Mouse (Mus musculus): ENCODE data around the gene Rab44. TPM values are rescaled to one million over a fixed set of nuclear protein-coding genes. Genes with fewer than 3 reads are reported as not detected.
A peak's percentile ranks its signal among the peaks of the same experiment; 100 is the strongest.

Rab44 gene
- total and polyA plus RNA-seq, 2 experiments from 2014 or later = 0.20 to 1.2 TPM

GRCm38 (mm10) chr17:29080758-29081617 is 33.0 kb upstream of the Rab44 start:
- no peak overlapping the region for H3K9ac ChIP-seq (replicated peaks; ENCODE audit: low read length)
- H3K36me3 ChIP-seq (ENCODE audit: insufficient read depth, low read length) = no peaks in the 10 kb centered on the region
- no peak overlapping the region; the same call in 1 of the 2 replicates for H3K4me2 ChIP-seq (ENCODE audit: low read depth, low read length)
- no peak for TF ChIP-seq CTCF (IDR thresholded peaks at IDR 0.05; ENCODE audit: low read depth)
- WGBS = 14% methylated on average over 23 of the region's 23 CpGs
- no peak for DNase-seq (ENCODE audit: low spot score)
- H3K27ac ChIP-seq = 0 out of 2 replicates have a peak overlapping the region, but pooled peaks have one; percentile 20
- H3K4me1 ChIP-seq (ENCODE audit: insufficient read depth, low read length) = peaks cover 4% of the 10 kb centered on the region; the same call in 1 of the 2 replicates
- no peak overlapping the region for H3K4me3 ChIP-seq (ENCODE audit: low read length)
- no peaks in the 10 kb centered on the region; the same call in 1 of the 2 replicates for H3K9me3 ChIP-seq (ENCODE audit: low read length)
- no peaks in the 10 kb centered on the region for H3K27me3 ChIP-seq (ENCODE audit: insufficient read depth, low read length)
- no peak for ATAC-seq

GRCm38 (mm10) chr17:29081618-29082381 is 32.1 kb upstream of the Rab44 start:
- TF ChIP-seq CTCF (IDR thresholded peaks at IDR 0.05; ENCODE audit: low read depth) = no peak
- DNase-seq (ENCODE audit: low spot score) (peak; percentile 33), ATAC-seq (no peak)
- no peaks in the 10 kb centered on the region; the same call in 1 of the 2 replicates for H3K9me3 ChIP-seq (ENCODE audit: low read length)
- WGBS = 9% methylated on average over 21 of the region's 21 CpGs
- no peak overlapping the region for H3K4me3 ChIP-seq (ENCODE audit: low read length)
- no peak overlapping the region for H3K9ac ChIP-seq (replicated peaks; ENCODE audit: low read length)
- H3K4me2 ChIP-seq (ENCODE audit: low read depth, low read length) = peak overlapping the region; percentile 43
- 0 out of 2 replicates have a peak overlapping the region, but pooled peaks have one; percentile 20 for H3K27ac ChIP-seq
- no peaks in the 10 kb centered on the region for H3K36me3 ChIP-seq (ENCODE audit: insufficient read depth, low read length)
- peaks cover 4% of the 10 kb centered on the region; the same call in 1 of the 2 replicates for H3K4me1 ChIP-seq (ENCODE audit: insufficient read depth, low read length)
- H3K27me3 ChIP-seq (ENCODE audit: insufficient read depth, low read length) = no peaks in the 10 kb centered on the region

DNA sequence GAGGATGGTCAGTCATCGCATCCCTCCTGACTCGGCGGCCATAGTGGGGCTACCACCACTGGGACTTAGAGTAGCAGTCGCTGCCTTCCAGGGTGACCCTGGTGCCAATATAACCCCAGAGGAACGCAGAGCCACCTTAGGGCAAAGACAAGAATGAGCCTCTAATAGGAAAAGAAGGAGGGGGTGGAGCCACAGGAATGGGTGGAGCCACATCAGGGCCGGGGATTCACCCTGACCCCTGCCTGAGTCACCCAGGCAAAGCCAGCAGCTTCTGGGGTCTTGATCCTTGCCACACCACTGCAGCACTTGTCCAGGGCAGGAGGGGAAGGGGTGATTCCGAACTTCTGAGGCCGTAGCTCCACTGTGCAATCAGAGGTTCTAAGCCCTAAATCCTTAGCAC is 30.4 kb upstream of the Rab44 start:
- Histone ChIP-seq H3K36me3 (ENCODE audit: insufficient read depth, low read length) (no peaks in the 10 kb centered on the region), H3K9ac (replicated peaks; ENCODE audit: low read length) (no peak overlapping the region), H3K27ac (no peak overlapping the region), H3K4me2 (ENCODE audit: low read depth, low read length) (no peak overlapping the region), H3K9me3 (ENCODE audit: low read length) (no peaks in the 10 kb centered on the region; the same call in 1 of the 2 replicates), H3K27me3 (ENCODE audit: insufficient read depth, low read length) (no peaks in the 10 kb centered on the region), H3K4me3 (ENCODE audit: low read length) (no peak overlapping the region), H3K4me1 (ENCODE audit: insufficient read depth, low read length) (peaks cover 4% of the 10 kb centered on the region; the same call in 1 of the 2 replicates)
- 97% methylated on average over 8 of the region's 8 CpGs for WGBS
- TF ChIP-seq CTCF (IDR thresholded peaks at IDR 0.05; ENCODE audit: low read depth) = no peak
- no peak for ATAC-seq
- DNase-seq (ENCODE audit: low spot score) = no peak

DNA sequence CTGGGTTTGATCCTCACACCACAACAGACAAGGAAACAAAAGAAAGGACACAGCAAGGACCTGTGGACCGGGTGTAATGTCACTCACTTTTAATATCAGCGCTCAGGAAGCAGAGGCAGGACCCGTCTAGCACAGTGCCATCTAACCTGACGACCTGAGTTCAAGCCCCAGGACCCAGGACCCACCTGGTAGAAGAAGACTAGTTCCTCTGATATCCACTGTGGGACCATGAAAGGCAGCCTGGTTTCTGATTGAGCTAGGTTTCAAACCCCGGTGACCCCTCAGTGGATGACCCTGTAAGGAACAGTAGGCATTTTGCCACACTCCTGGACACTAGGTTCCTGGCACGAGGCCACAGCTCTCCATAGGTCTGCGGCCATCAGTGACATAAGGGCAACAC is 29.3 kb upstream of the Rab44 start:
- no peak for TF ChIP-seq CTCF (IDR thresholded peaks at IDR 0.05; ENCODE audit: low read depth)
- DNase-seq (ENCODE audit: low spot score) = no peak
- no peak for ATAC-seq
- 88% methylated on average over 7 of the region's 7 CpGs for WGBS
- Histone ChIP-seq H3K9ac (replicated peaks; ENCODE audit: low read length) (no peak overlapping the region), H3K27me3 (ENCODE audit: insufficient read depth, low read length) (no peaks in the 10 kb centered on the region), H3K27ac (no peak overlapping the region), H3K4me2 (ENCODE audit: low read depth, low read length) (no peak overlapping the region), H3K9me3 (ENCODE audit: low read length) (no peaks in the 10 kb centered on the region; the same call in 1 of the 2 replicates), H3K36me3 (ENCODE audit: insufficient read depth, low read length) (no peaks in the 10 kb centered on the region), H3K4me3 (ENCODE audit: low read length) (no peak overlapping the region), H3K4me1 (ENCODE audit: insufficient read depth, low read length) (peaks cover 4% of the 10 kb centered on the region; the same call in 1 of the 2 replicates)

DNA sequence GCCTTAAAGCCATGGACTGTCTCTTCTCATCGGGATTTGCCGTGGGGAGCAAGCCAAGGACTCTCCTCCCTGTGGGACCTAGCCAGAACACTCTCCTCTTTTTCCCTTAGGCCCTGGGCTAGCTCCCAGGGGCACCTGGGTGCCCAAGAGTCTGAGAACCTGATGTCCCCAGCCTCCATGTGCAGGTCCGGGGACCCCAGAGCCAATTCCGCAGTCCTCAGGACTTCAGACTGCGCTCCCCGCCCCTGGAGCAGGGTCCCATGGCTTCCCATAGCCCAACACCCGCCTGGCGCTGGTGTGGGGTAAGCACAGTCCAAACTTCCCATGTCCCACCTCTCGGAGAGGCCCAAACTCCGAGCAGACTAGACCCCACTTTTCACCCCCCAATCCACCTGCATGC is 28.7 kb upstream of the Rab44 start:
- WGBS = 82% methylated on average over 10 of the region's 10 CpGs
- H3K4me3 ChIP-seq (ENCODE audit: low read length) = no peak overlapping the region
- no peaks in the 10 kb centered on the region for H3K36me3 ChIP-seq (ENCODE audit: insufficient read depth, low read length)
- ATAC-seq (no peak), DNase-seq (ENCODE audit: low spot score) (no peak)
- TF ChIP-seq CTCF (IDR thresholded peaks at IDR 0.05; ENCODE audit: low read depth) = no peak
- H3K4me2 ChIP-seq (ENCODE audit: low read depth, low read length) = no peak overlapping the region
- H3K9me3 ChIP-seq (ENCODE audit: low read length) = no peaks in the 10 kb centered on the region; the same call in 1 of the 2 replicates
- H3K27ac ChIP-seq = no peak overlapping the region
- H3K4me1 ChIP-seq (ENCODE audit: insufficient read depth, low read length) = peaks cover 4% of the 10 kb centered on the region; the same call in 1 of the 2 replicates
- H3K9ac ChIP-seq (replicated peaks; ENCODE audit: low read length) = no peak overlapping the region
- no peaks in the 10 kb centered on the region for H3K27me3 ChIP-seq (ENCODE audit: insufficient read depth, low read length)

GRCm38 (mm10) chr17:29086916-29087315 is 27.0 kb upstream of the Rab44 start:
- ATAC-seq (peak; percentile 58), DNase-seq (ENCODE audit: low spot score) (peak; percentile 43)
- no peaks in the 10 kb centered on the region; the same call in 1 of the 2 replicates for H3K9me3 ChIP-seq (ENCODE audit: low read length)
- H3K4me3 ChIP-seq (ENCODE audit: low read length) = no peak overlapping the region
- H3K9ac ChIP-seq (replicated peaks; ENCODE audit: low read length) = no peak overlapping the region
- no peak overlapping the region for H3K27ac ChIP-seq
- TF ChIP-seq CTCF (IDR thresholded peaks at IDR 0.05; ENCODE audit: low read depth) = peak; percentile 20; the same call in 1 of the 2 replicates
- peaks cover under 1% of the 10 kb centered on the region; the same call in 1 of the 2 replicates for H3K4me1 ChIP-seq (ENCODE audit: insufficient read depth, low read length)
- H3K4me2 ChIP-seq (ENCODE audit: low read depth, low read length) = no peak overlapping the region
- no peaks in the 10 kb centered on the region for H3K36me3 ChIP-seq (ENCODE audit: insufficient read depth, low read length)
- no peaks in the 10 kb centered on the region for H3K27me3 ChIP-seq (ENCODE audit: insufficient read depth, low read length)
- 73% methylated on average over 4 of the region's 4 CpGs for WGBS

Measured in hindbrain, postnatal 0 days (tissue).